In the genomic region with DNA sequence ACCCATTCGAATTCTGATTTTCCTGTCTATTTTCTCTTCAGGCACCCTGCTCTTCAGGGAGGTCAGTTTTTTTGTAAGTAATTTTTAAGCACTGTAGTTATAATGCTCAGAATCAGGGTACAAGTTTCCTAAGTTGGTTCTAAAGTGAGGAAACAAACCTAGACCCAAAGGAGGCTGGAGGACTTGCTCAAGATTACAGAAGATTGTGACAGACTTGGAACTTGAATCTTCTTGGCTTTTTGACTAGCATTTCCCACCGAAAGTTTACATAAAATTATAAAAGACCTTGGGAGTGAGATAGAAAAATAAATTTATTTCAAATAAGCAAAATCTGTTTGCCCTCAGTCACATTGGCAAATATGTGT, we compare ENCODE assay signal across 8 mouse cellular contexts. TPM values are rescaled to one million over a fixed set of nuclear protein-coding genes. Genes with fewer than 3 reads are reported as not detected.
DNase-seq lines count a peak whose midpoint lies in the region; ATAC-seq and TF ChIP-seq lines count a peak whose summit lies in the region.

No protein-coding gene starts in this region.

- ATAC-seq in lung, embryonic 14.5 days (ENCODE audit: insufficient read depth), result no peak
- ATAC-seq in forebrain, embryonic 12.5 days (ENCODE audit: low FRiP score), result no peak
- ATAC-seq in liver, embryonic 15.5 days (ENCODE audit: insufficient read depth), result no peak
- no peak for ATAC-seq in stomach, embryonic 15.5 days (ENCODE audit: insufficient read depth, low FRiP score, low read depth)

- DNase-seq in lung, embryonic 14.5 days, result no peak
- DNase-seq in lung, postnatal 14 days, result no peak
- no peak for DNase-seq in ovary, postnatal 36 days (ENCODE audit: low spot score)
- DNase-seq in frontal cortex, postnatal 36 days (ENCODE audit: low spot score in 2 of 2), result no peak
- DNase-seq in layer of hippocampus, postnatal 10 days (ENCODE audit: low spot score in 2 of 2), result no peak

- no peak overlapping the region; the same call in 1 of the 2 replicates for H3K27ac ChIP-seq in lung, embryonic 14.5 days (ENCODE audit: low read depth)
- no peak overlapping the region for H3K27ac ChIP-seq in forebrain, embryonic 12.5 days
- peak overlapping the region; percentile 81 for H3K27ac ChIP-seq in liver, embryonic 15.5 days (replicated peaks)
- H3K27ac ChIP-seq in stomach, embryonic 15.5 days, result no peak overlapping the region

- no peaks in the 10 kb centered on the region for H3K27me3 ChIP-seq in lung, embryonic 14.5 days (ENCODE audit: insufficient read depth, low read length)
- no peaks in the 10 kb centered on the region for H3K27me3 ChIP-seq in forebrain, embryonic 12.5 days
- no peaks in the 10 kb centered on the region for H3K27me3 ChIP-seq in liver, embryonic 15.5 days
- no peaks in the 10 kb centered on the region for H3K27me3 ChIP-seq in stomach, embryonic 15.5 days (replicated peaks)

- H3K4me1 ChIP-seq in lung, embryonic 14.5 days (ENCODE audit: insufficient read depth), result peaks cover 3% of the 10 kb centered on the region; the same call in 1 of the 2 replicates
- H3K4me1 ChIP-seq in forebrain, embryonic 12.5 days, result peaks cover 13% of the 10 kb centered on the region
- H3K4me1 ChIP-seq in liver, embryonic 15.5 days (replicated peaks), result peaks cover 34% of the 10 kb centered on the region
- H3K4me1 ChIP-seq in stomach, embryonic 15.5 days, result peaks cover 4% of the 10 kb centered on the region; the same call in 1 of the 2 replicates

- no peak for TF ChIP-seq CTCF in lung, embryonic 14.5 days (IDR thresholded peaks at IDR 0.05; ENCODE audit: low read depth)

- WGBS in lung, embryonic 14.5 days, result 20% methylated on average over 2 of the region's 2 CpGs
- WGBS in forebrain, embryonic 12.5 days, result 41% methylated on average over 2 of the region's 2 CpGs
- 16% methylated on average over 2 of the region's 2 CpGs for WGBS in liver, embryonic 15.5 days (ENCODE audit: insufficient replicate concordance)
- 34% methylated on average over 2 of the region's 2 CpGs for WGBS in stomach, embryonic 15.5 days

- peak overlapping the region; percentile 77 for H3K9ac ChIP-seq in lung, embryonic 14.5 days
- peak overlapping the region; percentile 86 for H3K9ac ChIP-seq in forebrain, embryonic 12.5 days
- H3K9ac ChIP-seq in liver, embryonic 15.5 days, result peak overlapping the region; percentile 83
- H3K9ac ChIP-seq in stomach, embryonic 15.5 days, result peak overlapping the region; percentile 81; the same call in 1 of the 2 replicates

- peak overlapping the region; percentile 70 for H3K4me2 ChIP-seq in lung, embryonic 14.5 days
- H3K4me2 ChIP-seq in forebrain, embryonic 12.5 days, result peak overlapping the region; percentile 67
- peak overlapping the region; percentile 79 for H3K4me2 ChIP-seq in liver, embryonic 15.5 days
- peak overlapping the region; percentile 55 for H3K4me2 ChIP-seq in stomach, embryonic 15.5 days

- H3K9me3 ChIP-seq in lung, embryonic 14.5 days (ENCODE audit: low read depth, low read length), result no peaks in the 10 kb centered on the region
- H3K9me3 ChIP-seq in forebrain, embryonic 12.5 days, result no peaks in the 10 kb centered on the region
- H3K9me3 ChIP-seq in liver, embryonic 15.5 days (replicated peaks), result no peaks in the 10 kb centered on the region
- no peaks in the 10 kb centered on the region for H3K9me3 ChIP-seq in stomach, embryonic 15.5 days

- H3K36me3 ChIP-seq in lung, embryonic 14.5 days (ENCODE audit: insufficient read depth), result peaks cover 2% of the 10 kb centered on the region
- H3K36me3 ChIP-seq in forebrain, embryonic 12.5 days (replicated peaks), result 0 out of 2 replicates have a peak, but pooled peaks cover 3% of the 10 kb centered on the region
- H3K36me3 ChIP-seq in liver, embryonic 15.5 days (replicated peaks), result peaks cover 11% of the 10 kb centered on the region
- H3K36me3 ChIP-seq in stomach, embryonic 15.5 days, result 0 out of 2 replicates have a peak, but pooled peaks cover 1% of the 10 kb centered on the region

- peak overlapping the region; percentile 82 for H3K4me3 ChIP-seq in lung, embryonic 14.5 days (ENCODE audit: low read depth, low read length)
- H3K4me3 ChIP-seq in forebrain, embryonic 12.5 days (replicated peaks), result peak overlapping the region; percentile 88
- H3K4me3 ChIP-seq in liver, embryonic 15.5 days (replicated peaks), result peak overlapping the region; percentile 95
- H3K4me3 ChIP-seq in stomach, embryonic 15.5 days (replicated peaks), result peak overlapping the region; percentile 79

RNA-seq across cellular contexts. Expression of a gene that starts 0.9 kb away (rescaled TPM):
- 54.3 and 55.5 TPM in 2 replicates for polyA plus RNA-seq in lung, embryonic 14.5 days (2014; fragmentation: Nextera tagmentation; extraction: Ambion mirVana)
- 54.6 and 56.6 TPM in 2 replicates for polyA plus RNA-seq in forebrain, embryonic 12.5 days (2016; fragmentation: Nextera tagmentation; extraction: Ambion mirVana)
- 24.0 and 26.9 TPM in 2 replicates for polyA plus RNA-seq in liver, embryonic 15.5 days (2015; fragmentation: Nextera tagmentation; extraction: Ambion mirVana)
- 51.5 and 58.4 TPM in 2 replicates for polyA plus RNA-seq in stomach, embryonic 15.5 days (2015; fragmentation: Nextera tagmentation; extraction: Ambion mirVana)
- 10 to 100 TPM; 34.7 to 42.6 TPM for total RNA-seq in layer of hippocampus, postnatal 10 days (2021)
